Mouse (Mus musculus): Measurements from ENCODE around the gene Mpzl2.

- TF ChIP-seq CTCF (IDR thresholded peaks at IDR 0.05; ENCODE audit: insufficient read depth, low read depth, low read length) (no peak), POLR2A (IDR thresholded peaks at IDR 0.05; ENCODE audit: insufficient read depth, low read depth, low read length) (no peak)
These were observed 41.5 kb upstream of the Mpzl2 start for GRCm38 (mm10) chr9:44998138-44998537.

Measured in olfactory bulb, adult 2 months (tissue).